Mouse (Mus musculus): ENCODE measurements at regions not wholly inside any gene's neighbourhood (a gene's known extent, or its start where the extent isn't known, plus 50 kb on each side); places are given as distances from the start of the nearest gene placed in this dataset.
"Not testable (repeated sequence)": the region's sequence is repeated elsewhere in the genome, so short reads cannot be mapped to it uniquely, and the experiment has no call there.

DNA sequence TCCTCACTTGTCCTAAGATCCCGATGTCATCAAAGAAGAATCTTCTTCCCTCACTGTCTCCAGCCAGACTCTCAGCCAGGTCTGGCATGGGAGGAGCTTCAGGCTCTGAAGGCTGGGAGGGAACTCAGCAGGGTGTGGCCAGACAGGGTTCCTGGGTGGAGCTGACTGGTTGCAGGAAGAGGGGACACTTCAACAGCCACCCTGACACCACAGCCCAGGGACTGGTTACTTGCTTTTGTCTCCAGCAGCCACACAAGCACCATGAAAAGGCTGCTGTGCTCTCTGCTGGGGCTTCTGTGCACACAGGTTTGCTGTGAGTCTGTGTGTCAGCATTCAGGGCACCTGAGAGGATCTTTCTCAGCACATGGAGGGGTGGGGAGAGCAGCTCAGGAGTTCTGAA is 577.0 kb upstream of the Olfr1507 start:
- H3K9ac ChIP-seq; H3K4me1 ChIP-seq (replicated peaks); H3K27me3 ChIP-seq; H3K4me2 ChIP-seq; H3K36me3 ChIP-seq; ATAC-seq (ENCODE audit: low FRiP score, low read depth); H3K9me3 ChIP-seq; H3K4me3 ChIP-seq; H3K27ac ChIP-seq (replicated peaks): not testable (repeated sequence)
- WGBS, result no CpG with 5 or more reads among the region's 1 CpGs

DNA sequence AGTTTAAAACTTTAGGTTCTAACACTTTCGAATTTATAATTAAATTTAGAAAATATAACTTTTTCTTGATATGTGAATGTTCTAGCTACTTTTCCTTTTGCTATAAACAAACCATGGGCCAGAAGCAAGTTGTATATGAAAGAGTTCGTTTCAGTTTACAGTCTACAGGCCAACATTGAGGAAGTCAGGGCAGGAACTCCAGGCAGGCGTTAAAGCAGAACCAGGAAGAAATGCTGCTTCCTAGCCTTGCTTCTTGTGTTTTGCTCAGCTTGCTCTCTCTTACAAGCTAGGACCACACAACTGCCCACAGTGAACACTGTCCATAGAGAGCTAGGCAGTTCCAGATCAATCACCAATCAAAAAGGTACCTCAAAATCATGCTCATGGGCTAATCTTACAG is 558.9 kb upstream of the Olfr1507 start:
- H3K4me3 ChIP-seq; H3K27me3 ChIP-seq; H3K9me3 ChIP-seq; H3K4me2 ChIP-seq; ATAC-seq (ENCODE audit: low FRiP score, low read depth); H3K36me3 ChIP-seq; H3K27ac ChIP-seq (replicated peaks); H3K4me1 ChIP-seq (replicated peaks); H3K9ac ChIP-seq: not testable (repeated sequence)
- WGBS, result 91% methylated on average over 2 of the region's 3 CpGs

DNA sequence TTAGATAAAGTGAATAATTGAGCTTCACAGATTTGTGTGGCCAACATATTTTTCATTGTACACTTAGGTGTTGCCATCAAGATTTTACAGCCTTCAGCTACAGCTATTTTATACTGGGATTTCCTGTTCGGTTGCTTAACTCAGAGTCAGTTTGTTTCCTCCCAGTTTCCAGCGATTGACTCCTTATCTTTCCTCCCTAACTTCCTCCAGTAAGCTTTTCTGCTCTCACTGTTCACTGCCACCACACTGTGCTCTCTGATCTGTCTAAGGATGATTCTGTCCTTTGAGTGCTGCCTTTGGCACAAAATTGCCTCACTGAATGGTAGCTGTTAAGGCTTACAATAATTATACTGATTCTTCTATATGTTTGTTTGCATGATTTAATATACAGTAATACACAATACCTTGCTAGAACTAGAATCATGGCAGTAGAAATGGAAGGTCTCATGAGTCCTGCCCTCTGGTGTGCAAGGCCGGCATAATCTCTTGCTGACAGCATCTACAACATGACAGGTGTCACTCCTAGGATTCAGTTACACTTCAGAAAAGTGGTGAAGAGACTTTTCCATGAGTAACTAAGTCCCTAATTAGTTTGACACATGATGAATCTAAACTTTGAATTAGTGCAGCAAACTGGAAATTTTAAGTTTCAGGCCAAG is 558.0 kb upstream of the Olfr1507 start:
- not testable (repeated sequence) for H3K27ac ChIP-seq (replicated peaks); H3K4me1 ChIP-seq (replicated peaks); H3K9ac ChIP-seq; H3K36me3 ChIP-seq; ATAC-seq (ENCODE audit: low FRiP score, low read depth); H3K9me3 ChIP-seq; H3K4me3 ChIP-seq; H3K4me2 ChIP-seq; H3K27me3 ChIP-seq
- WGBS, result 100% methylated on average over 1 of the region's 3 CpGs

DNA sequence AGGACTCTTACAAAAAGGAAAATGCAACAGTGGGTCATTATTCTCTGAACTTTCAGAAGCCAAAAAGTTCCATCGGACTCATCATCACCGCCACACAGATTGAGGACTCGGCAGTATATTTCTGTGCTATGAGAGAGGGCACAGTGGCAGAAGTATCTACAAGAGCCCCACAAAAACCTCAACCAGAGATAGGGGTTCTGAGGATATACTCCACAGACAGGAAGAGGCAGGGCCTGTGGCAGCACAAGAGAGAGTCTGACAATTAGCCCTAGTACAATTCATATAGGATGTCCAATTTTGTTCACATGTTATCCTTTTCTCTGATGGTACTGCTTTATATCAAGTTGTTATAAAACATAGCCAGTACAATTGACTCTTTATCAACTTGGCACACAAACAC is 552.1 kb upstream of the Olfr1507 start:
- H3K4me3 ChIP-seq; H3K9me3 ChIP-seq; H3K4me2 ChIP-seq; H3K36me3 ChIP-seq; H3K27me3 ChIP-seq; H3K27ac ChIP-seq (replicated peaks); H3K4me1 ChIP-seq (replicated peaks); ATAC-seq (ENCODE audit: low FRiP score, low read depth); H3K9ac ChIP-seq: not testable (repeated sequence)
- WGBS, result 91% methylated on average over 3 of the region's 3 CpGs

DNA sequence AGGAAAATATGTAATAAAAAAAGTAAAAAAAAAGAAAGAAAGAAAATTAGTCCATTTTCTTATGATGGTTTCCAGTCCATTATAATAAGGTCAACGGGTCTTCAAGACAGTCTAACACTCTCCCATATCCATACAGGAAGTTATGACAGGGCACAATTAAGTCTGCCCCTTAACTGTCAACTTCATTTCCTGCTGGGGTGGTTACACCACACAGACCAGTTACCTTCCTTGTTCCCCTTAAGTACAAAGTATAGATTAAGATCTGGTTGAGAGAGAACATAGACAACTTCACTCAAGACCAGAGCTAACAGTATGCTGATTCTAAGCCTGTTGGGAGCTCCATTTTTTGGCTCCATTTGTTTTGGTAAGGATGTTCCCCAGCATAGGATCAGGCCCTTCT is 551.4 kb upstream of the Olfr1507 start:
- not testable (repeated sequence) for H3K4me1 ChIP-seq (replicated peaks); H3K4me2 ChIP-seq; H3K4me3 ChIP-seq; H3K36me3 ChIP-seq; H3K9me3 ChIP-seq; H3K27me3 ChIP-seq; ATAC-seq (ENCODE audit: low FRiP score, low read depth); H3K27ac ChIP-seq (replicated peaks); H3K9ac ChIP-seq
- WGBS, result 91% methylated on average over 1 of the region's 1 CpGs

DNA sequence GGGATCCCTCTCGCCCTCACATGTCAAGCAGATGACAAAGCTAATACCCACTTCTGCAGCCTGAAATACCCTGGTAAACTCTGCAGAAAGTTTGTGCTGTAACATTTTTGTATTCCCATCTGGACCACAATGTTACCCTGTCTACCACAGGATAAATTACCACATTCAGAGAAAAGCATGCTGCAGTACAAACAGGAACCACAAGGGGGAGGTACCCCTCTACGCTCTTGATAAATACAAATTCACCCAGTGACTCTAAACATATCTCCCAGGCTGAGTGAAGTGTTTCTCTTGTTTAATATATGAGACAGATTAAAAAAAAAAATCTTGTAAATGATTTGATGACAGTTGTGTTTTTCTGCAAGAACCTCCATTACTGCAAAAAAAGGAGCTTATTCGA is 549.8 kb upstream of the Olfr1507 start:
- not testable (repeated sequence) for H3K4me1 ChIP-seq (replicated peaks); H3K4me2 ChIP-seq; H3K9me3 ChIP-seq; H3K27ac ChIP-seq (replicated peaks); H3K27me3 ChIP-seq; H3K36me3 ChIP-seq; ATAC-seq (ENCODE audit: low FRiP score, low read depth); H3K9ac ChIP-seq; H3K4me3 ChIP-seq
- WGBS, result 84% methylated on average over 3 of the region's 3 CpGs

DNA sequence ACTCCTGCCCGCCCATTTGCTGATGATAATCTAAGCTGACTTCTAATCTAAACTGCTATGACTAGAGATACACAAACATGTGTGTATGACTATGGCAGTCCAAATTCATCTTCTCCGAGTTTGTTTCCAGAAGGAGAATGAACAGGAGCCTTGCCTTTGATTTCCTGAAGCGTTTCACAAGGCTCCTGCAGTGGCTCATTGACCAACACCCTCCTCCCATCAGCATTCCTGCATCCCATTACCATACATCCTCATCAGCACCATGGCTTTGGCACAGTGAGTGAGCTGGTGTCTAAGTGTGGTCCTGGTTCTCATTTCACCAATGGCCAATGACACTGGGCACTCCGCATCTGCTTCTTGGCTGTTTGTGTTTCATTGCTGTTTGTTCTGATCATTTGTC is 548.6 kb upstream of the Olfr1507 start:
- H3K9ac ChIP-seq; H3K9me3 ChIP-seq; H3K27me3 ChIP-seq; H3K4me3 ChIP-seq; H3K36me3 ChIP-seq; H3K27ac ChIP-seq (replicated peaks); H3K4me2 ChIP-seq; H3K4me1 ChIP-seq (replicated peaks); ATAC-seq (ENCODE audit: low FRiP score, low read depth): not testable (repeated sequence)
- WGBS, result 88% methylated on average over 4 of the region's 4 CpGs

DNA sequence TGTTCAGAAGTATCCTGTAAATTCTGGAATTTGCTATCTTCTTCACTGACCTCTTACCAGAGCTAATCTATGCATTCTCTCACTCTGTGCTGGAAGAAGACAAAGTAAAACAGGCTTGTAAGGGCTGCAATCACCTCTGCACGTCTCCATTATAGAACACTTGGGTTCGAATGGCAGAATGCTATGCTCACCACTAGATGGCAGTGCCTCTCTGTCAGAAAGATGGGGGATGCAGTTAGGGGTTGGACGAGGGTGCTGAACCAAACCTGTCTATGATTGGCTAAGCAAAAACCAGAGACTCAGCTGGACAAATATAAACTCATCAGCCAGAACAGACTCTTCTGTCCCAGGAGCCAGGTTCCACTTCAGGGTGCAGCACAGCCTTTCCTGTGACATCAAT is 546.5 kb upstream of the Olfr1507 start:
- H3K9ac ChIP-seq; H3K36me3 ChIP-seq; H3K4me2 ChIP-seq; H3K4me1 ChIP-seq (replicated peaks); ATAC-seq (ENCODE audit: low FRiP score, low read depth); H3K4me3 ChIP-seq; H3K27me3 ChIP-seq; H3K27ac ChIP-seq (replicated peaks); H3K9me3 ChIP-seq: not testable (repeated sequence)
- 34% methylated on average over 3 of the region's 3 CpGs for WGBS

DNA sequence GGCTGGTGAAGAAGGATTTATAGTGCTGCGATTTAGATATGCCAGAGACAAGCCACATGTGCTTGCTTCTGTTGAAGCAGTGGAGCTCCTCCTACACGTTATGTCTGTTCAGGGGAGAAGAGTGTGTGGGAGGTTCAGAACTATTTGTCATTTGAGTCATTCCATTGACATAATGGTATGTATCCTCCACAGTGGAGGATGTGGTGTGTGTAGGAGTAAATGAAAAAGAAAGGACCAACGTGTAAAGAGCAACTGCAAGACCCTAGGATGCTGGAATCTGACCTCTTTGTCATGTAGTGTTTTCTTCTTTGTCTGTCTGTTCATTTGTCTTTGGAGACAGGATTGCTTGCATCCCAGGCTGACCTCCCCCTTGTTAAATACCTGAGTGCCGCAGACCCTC is 543.9 kb upstream of the Olfr1507 start:
- not testable (repeated sequence) for H3K4me1 ChIP-seq (replicated peaks); H3K9me3 ChIP-seq; H3K27me3 ChIP-seq; H3K36me3 ChIP-seq; H3K9ac ChIP-seq; ATAC-seq (ENCODE audit: low FRiP score, low read depth); H3K4me3 ChIP-seq; H3K4me2 ChIP-seq; H3K27ac ChIP-seq (replicated peaks)
- WGBS, result 66% methylated on average over 4 of the region's 4 CpGs

DNA sequence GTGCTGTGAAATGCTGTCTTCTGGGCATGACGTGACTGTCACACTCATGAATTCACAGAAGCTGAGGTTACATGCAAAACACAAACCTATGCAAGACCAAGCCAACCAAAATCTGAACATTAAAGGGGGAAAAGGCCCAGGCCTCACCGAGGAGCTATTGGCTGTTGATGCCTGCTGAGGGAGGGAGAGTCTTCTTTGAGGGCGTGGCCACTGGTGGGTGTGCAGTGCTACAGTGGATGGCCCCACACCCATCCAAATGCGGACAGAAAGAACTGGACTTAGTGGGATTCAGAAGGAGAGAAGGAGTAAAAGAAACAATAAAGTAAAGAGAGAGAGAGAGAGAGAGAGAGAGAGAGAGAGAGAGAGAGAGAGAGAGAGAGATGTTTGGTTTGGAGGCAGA is 539.4 kb upstream of the Olfr1507 start:
- not testable (repeated sequence) for H3K36me3 ChIP-seq; H3K27ac ChIP-seq (replicated peaks); H3K27me3 ChIP-seq; H3K4me2 ChIP-seq; H3K4me1 ChIP-seq (replicated peaks); H3K4me3 ChIP-seq; ATAC-seq (ENCODE audit: low FRiP score, low read depth); H3K9ac ChIP-seq; H3K9me3 ChIP-seq
- WGBS, result no CpG with 5 or more reads among the region's 4 CpGs

DNA sequence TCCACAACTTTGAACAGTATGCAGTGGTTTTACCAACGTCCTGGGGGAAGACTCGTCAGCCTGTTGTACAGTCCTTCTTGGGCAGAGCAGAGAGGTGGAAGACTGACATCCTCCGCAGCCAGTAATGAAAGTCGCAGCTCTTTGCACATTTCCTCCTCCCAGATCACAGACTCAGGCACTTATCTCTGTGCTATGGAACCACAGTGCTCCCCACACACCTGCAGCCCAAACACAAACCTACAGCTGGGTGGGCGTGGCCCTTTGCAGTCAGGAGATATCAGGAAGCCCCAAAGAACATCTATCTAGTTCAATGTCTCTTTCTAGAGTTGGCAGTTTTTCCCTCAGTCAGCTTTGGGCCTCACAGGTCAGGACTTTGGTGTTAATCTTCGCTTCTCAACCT is 537.7 kb upstream of the Olfr1507 start:
- not testable (repeated sequence) for H3K36me3 ChIP-seq; H3K4me1 ChIP-seq (replicated peaks); H3K4me3 ChIP-seq; H3K9me3 ChIP-seq; H3K9ac ChIP-seq; ATAC-seq (ENCODE audit: low FRiP score, low read depth); H3K4me2 ChIP-seq; H3K27ac ChIP-seq (replicated peaks); H3K27me3 ChIP-seq
- 60% methylated on average over 1 of the region's 6 CpGs for whole genome bisulfite sequencing

DNA sequence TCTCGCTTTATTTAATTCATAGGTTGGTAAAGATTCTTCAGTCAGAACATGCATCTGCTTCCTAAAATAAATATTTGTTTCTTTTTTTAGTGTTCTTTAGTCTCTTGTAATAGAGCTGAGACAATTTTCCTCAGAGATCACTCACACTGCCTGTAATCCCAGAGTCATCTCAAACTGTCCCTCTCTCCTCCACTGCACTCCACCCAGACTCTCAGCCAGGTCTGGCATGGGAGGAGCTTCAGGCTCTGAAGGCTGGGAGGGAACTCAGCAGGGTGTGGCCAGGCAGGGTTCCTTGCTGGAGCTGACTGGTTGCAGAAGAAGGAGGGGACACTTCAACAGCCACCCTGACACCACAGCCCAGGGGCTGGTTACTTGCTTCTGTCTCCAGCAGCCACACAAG is 536.9 kb upstream of the Olfr1507 start:
- H3K9me3 ChIP-seq; H3K27me3 ChIP-seq; ATAC-seq (ENCODE audit: low FRiP score, low read depth); H3K27ac ChIP-seq (replicated peaks); H3K4me2 ChIP-seq; H3K9ac ChIP-seq; H3K4me3 ChIP-seq; H3K4me1 ChIP-seq (replicated peaks); H3K36me3 ChIP-seq: not testable (repeated sequence)
- no CpG with 5 or more reads among the region's 1 CpGs for WGBS

DNA sequence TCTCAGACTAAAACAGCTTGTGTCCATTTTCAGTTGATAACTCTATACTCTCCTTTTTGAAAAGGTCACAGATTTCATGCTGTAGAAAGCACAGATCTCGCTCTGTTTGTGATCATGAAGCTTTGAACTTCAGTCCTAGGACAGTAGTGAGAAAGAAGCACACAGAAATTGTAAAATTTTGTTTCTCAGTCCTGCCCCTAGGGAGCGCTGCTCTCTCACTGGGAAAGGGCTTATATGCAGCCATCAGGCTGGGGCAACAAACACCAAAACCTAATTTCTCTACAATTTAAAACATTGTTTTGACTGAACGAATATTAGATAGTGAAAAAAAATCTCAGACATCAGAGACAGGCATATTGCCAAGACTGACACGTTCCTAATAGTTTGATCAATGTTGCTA is 534.7 kb upstream of the Olfr1507 start:
- H3K4me1 ChIP-seq (replicated peaks); ATAC-seq (ENCODE audit: low FRiP score, low read depth); H3K4me2 ChIP-seq; H3K4me3 ChIP-seq; H3K9me3 ChIP-seq; H3K27ac ChIP-seq (replicated peaks); H3K27me3 ChIP-seq; H3K9ac ChIP-seq; H3K36me3 ChIP-seq: not testable (repeated sequence)
- WGBS, result no CpG with 5 or more reads among the region's 4 CpGs
